Mouse (Mus musculus) kidney, adult 11 months (tissue): ENCODE results near the gene Zmiz1.

Experiments
- DNase-seq: peaks from one replicate; pipeline ENCODE4 v3.0.0; 2022

Zmiz1 gene

GRCm38 (mm10) chr14:25565344-25566088 is 106.5 kb downstream of the Zmiz1 start:
- peak; percentile 85 for DNase-seq

- peak; percentile 71 for DNase-seq
Observed at GRCm38 (mm10) chr14:25567245-25567644, 108.3 kb downstream of the Zmiz1 start.

GRCm38 (mm10) chr14:25567837-25568236 is 108.9 kb downstream of the Zmiz1 start:
- no peak for DNase-seq

GRCm38 (mm10) chr14:25574047-25574870 is 115.3 kb downstream of the Zmiz1 start:
- no peak for DNase-seq

GRCm38 (mm10) chr14:25576642-25577041 is 117.7 kb downstream of the Zmiz1 start:
- no peak for DNase-seq

GRCm38 (mm10) chr14:25577431-25577830 is 118.4 kb downstream of the Zmiz1 start:
- no peak for DNase-seq

- no peak for DNase-seq
Observed at GRCm38 (mm10) chr14:25579597-25579996, 120.6 kb downstream of the Zmiz1 start.

- no peak for DNase-seq
Observed at GRCm38 (mm10) chr14:25580397-25580796, 121.4 kb downstream of the Zmiz1 start.

- DNase-seq = no peak
Observed at GRCm38 (mm10) chr14:25582603-25583002, 123.6 kb downstream of the Zmiz1 start.

- DNase-seq = no peak
Observed at GRCm38 (mm10) chr14:25583899-25584298, 124.9 kb downstream of the Zmiz1 start.

- no peak for DNase-seq
Observed at GRCm38 (mm10) chr14:25585545-25586301, 126.7 kb downstream of the Zmiz1 start.

GRCm38 (mm10) chr14:25586846-25587486 is 128.0 kb downstream of the Zmiz1 start:
- DNase-seq = no peak

- DNase-seq = peak; percentile 73
Observed at GRCm38 (mm10) chr14:25587487-25588001, 128.6 kb downstream of the Zmiz1 start.

- no peak for DNase-seq
Observed at GRCm38 (mm10) chr14:25588156-25588555, 129.2 kb downstream of the Zmiz1 start.

- no peak for DNase-seq
Observed at GRCm38 (mm10) chr14:25588946-25589937, 130.3 kb downstream of the Zmiz1 start.

GRCm38 (mm10) chr14:25591000-25591399 is 132.0 kb downstream of the Zmiz1 start:
- DNase-seq = no peak

- no peak for DNase-seq
Observed at GRCm38 (mm10) chr14:25591426-25591825, 132.4 kb downstream of the Zmiz1 start.

- DNase-seq = no peak
Observed at GRCm38 (mm10) chr14:25592522-25592921, 133.5 kb downstream of the Zmiz1 start.

GRCm38 (mm10) chr14:25593876-25594275 is 134.9 kb downstream of the Zmiz1 start:
- DNase-seq = no peak

GRCm38 (mm10) chr14:25594611-25595010 is 135.6 kb downstream of the Zmiz1 start:
- peak; percentile 76 for DNase-seq

- no peak for DNase-seq
Observed at GRCm38 (mm10) chr14:25598960-25599359, 140.0 kb downstream of the Zmiz1 start.
